Mouse (Mus musculus) midbrain, embryonic 14.5 days (tissue): ENCODE results near the gene Prm3. TPM values are rescaled to one million over a fixed set of nuclear protein-coding genes. Genes with fewer than 3 reads are reported as not detected.

Source experiments
- ATAC-seq: fragments of 200-750 bp; cut with Nextera tagmentation; 2 replicates; pipeline ENCODE4 v1.8.0; 2017; ENCODE audit warnings: moderate number of reproducible peaks, moderate library complexity; ENCODE audit not compliant: low FRiP score, low TSS enrichment
- DNase-seq: peaks from one replicate; pipeline ENCODE4 v3.0.0-alpha.2; 2015
- H3K27ac ChIP-seq: fragments of 300-500 bp; sonication (generic); replicated peaks from 2 replicates; pipeline ENCODE4 v1.5.1; 2014; ENCODE audit warnings: mild to moderate bottlenecking, low read depth, low read length, moderate library complexity
- H3K27me3 ChIP-seq: fragments of 300-500 bp; sonication (generic); 2 replicates; pipeline ENCODE4 v1.6.1; 2014; ENCODE audit warnings: low read length, control low read depth, mixed read lengths; ENCODE audit not compliant: control insufficient read depth, insufficient read depth
- H3K36me3 ChIP-seq: fragments of 300-500 bp; sonication (generic); 2 replicates; pipeline ENCODE4 v1.6.1; 2014; ENCODE audit warnings: low read length, control low read depth; ENCODE audit not compliant: control insufficient read depth, insufficient read depth
- H3K4me1 ChIP-seq: fragments of 300-500 bp; sonication (generic); 2 replicates; pipeline ENCODE4 v1.6.1; 2014; ENCODE audit warnings: mild to moderate bottlenecking, antibody characterized with exemption, low read length, control low read depth; ENCODE audit not compliant: control insufficient read depth, insufficient read depth
- H3K4me2 ChIP-seq: fragments of 300-500 bp; sonication (generic); 2 replicates; pipeline ENCODE4 v1.6.1; 2014; ENCODE audit warnings: mild to moderate bottlenecking, low read length, moderate library complexity
- H3K4me3 ChIP-seq: fragments of 300-500 bp; sonication (generic); replicated peaks from 2 replicates; pipeline ENCODE4 v1.5.1; 2014; ENCODE audit warnings: low read depth, low read length
- H3K9ac ChIP-seq: fragments of 300-500 bp; sonication (generic); replicated peaks from 2 replicates; pipeline ENCODE4 v1.6.1; 2014; ENCODE audit warnings: mild to moderate bottlenecking, low read length, moderate library complexity
- H3K9me3 ChIP-seq: fragments of 300-500 bp; sonication (generic); 2 replicates; pipeline ENCODE4 v1.6.1; 2016; ENCODE audit warnings: low read length, control low read depth, mixed read lengths; ENCODE audit not compliant: control insufficient read depth
- WGBS: fragments of 180-500 bp; shearing (Covaris S2); extraction: QIAGEN DNeasy Blood & Tissue Kit; methylation state at CpG from one replicate; pipeline ENCODE4 v1.1.7; 2014; 5-methylcytosine and 5-hydroxymethylcytosine counted together
- polyA plus RNA-seq: library from polyadenylated mRNA; unstranded; fragments of >200 nt; fragmentation: Nextera tagmentation; extraction: Ambion mirVana; gene quantifications from 2 replicates; pipeline ENCODE4 v1.2.1, GENCODE M21; 2014

The Prm3 gene
- polyA plus RNA-seq, 1 experiment from 2014 or later: not detected

DNA sequence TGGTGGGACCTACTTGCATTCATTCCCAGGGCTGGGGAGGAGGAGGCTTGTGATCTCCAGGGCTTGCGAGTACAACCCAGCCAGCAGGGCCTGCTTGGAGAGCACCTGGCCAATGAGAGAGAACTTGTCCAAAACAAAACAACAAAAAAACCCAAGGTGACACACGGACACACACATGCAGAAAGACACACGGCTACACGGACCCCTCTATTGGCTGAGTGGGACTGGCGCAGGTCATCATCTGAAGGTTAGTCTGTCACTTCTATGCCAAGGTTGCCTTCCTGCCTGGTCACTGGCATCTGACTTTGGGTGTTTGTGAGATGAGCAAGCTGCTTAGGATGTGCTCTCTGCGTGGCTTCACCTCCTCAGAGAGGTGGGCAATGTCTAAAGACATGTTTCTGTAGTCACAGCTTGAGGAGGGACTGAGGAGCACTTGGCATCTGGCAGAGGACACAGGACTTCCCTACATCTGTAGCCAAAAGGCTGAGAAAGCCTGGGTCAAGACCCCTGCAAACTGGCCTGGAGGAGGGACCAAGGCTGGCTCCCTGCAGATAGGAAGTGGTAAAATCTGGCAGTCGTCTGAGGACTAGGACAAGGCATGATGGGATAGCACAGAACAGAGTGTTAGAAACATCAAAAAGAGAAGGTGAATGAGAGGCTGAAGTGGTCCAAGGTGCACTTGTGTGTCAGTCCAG, 37.2 kb upstream of the Prm3 start:
- no peaks in the 10 kb centered on the region for H3K27me3 ChIP-seq
- ATAC-seq: no peak

DNA sequence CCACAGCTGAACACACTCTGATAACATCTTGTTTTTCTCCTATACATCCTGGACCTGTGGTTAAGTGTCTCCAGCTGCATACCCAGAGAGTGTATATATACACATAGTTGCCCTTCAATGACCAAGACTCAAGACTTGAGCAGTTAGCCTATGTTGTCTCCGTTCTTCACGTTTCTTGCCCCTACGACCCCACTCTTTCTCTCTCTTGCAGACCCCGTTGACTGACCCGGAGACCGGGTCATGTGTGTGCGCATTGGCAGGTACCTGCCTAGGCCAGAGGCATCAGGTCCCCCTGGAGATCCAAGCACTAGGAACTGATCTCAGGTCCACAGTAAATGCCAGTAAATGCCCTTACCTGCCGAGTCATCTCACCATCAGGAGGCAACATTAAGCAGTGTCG, 36.6 kb upstream of the Prm3 start:
- 91% methylated on average over 9 of the region's 9 CpGs for WGBS
- DNase-seq: no peak
- no peak for ATAC-seq

More for the DNA sequence above, 37.2 kb upstream of the Prm3 start:
- no peak for DNase-seq
- H3K9ac ChIP-seq: no peak overlapping the region
- no peaks in the 10 kb centered on the region for H3K36me3 ChIP-seq
- H3K4me3 ChIP-seq: no peak overlapping the region
- no peak overlapping the region for H3K4me2 ChIP-seq
- no peaks in the 10 kb centered on the region for H3K4me1 ChIP-seq
- WGBS: 85% methylated on average over 7 of the region's 7 CpGs
- no peak overlapping the region for H3K27ac ChIP-seq
- no peaks in the 10 kb centered on the region for H3K9me3 ChIP-seq

DNA sequence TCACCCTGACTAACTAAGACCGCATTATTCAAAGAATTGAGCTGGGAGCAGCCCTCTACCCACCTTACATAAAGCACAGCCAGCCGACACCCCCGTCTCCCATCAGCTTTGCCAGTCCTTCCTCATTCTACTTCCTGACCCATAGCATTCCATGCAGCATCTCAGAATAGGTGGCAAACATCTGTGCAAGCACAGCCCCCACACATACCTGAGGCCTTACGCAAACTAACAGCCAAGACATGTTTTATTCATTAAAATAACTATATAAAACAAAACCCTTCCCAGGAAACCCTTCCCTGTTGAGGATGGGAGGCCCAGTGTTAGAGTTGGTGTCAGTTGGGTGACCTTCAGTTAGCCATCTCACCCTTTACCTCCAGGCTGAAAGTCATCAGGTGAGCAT, 35.1 kb upstream of the Prm3 start:
- no peak overlapping the region for H3K9ac ChIP-seq
- no peaks in the 10 kb centered on the region for H3K36me3 ChIP-seq
- WGBS: 90% methylated on average over 4 of the region's 4 CpGs
- no peak overlapping the region for H3K4me3 ChIP-seq
- no peaks in the 10 kb centered on the region for H3K4me1 ChIP-seq
- ATAC-seq (no peak), DNase-seq (no peak)
- no peak overlapping the region for H3K27ac ChIP-seq
- H3K9me3 ChIP-seq: no peaks in the 10 kb centered on the region
- no peaks in the 10 kb centered on the region for H3K27me3 ChIP-seq
- no peak overlapping the region for H3K4me2 ChIP-seq

More for the DNA sequence above, 36.6 kb upstream of the Prm3 start:
- H3K36me3 ChIP-seq: no peaks in the 10 kb centered on the region
- no peaks in the 10 kb centered on the region for H3K4me1 ChIP-seq
- no peaks in the 10 kb centered on the region for H3K27me3 ChIP-seq
- no peak overlapping the region for H3K27ac ChIP-seq
- no peaks in the 10 kb centered on the region for H3K9me3 ChIP-seq
- H3K4me2 ChIP-seq: no peak overlapping the region
- H3K9ac ChIP-seq: no peak overlapping the region
- H3K4me3 ChIP-seq: no peak overlapping the region

DNA sequence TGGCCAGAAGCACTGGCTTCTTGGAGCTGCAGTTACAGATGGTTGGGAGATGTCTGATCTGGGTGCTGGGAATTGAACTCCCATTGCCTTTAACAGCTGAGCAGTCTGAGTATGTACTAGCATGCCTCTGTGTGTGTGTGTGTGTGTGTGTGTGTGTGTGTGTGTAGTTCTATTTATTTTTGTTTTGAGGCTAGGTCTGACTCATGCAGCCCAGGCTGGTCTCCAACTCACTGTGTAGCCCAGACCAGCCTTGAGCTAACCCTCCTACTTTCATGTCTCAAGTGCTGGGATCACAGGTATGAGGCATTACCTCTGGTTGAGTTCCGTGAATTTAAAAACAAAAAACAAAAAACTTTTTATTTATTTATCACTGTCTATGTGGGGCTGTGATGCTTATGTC, 33.8 kb upstream of the Prm3 start:
- Histone ChIP-seq H3K4me1 (no peaks in the 10 kb centered on the region), H3K27me3 (no peaks in the 10 kb centered on the region), H3K4me3 (no peak overlapping the region), H3K36me3 (no peaks in the 10 kb centered on the region), H3K4me2 (no peak overlapping the region), H3K27ac (no peak overlapping the region), H3K9me3 (no peaks in the 10 kb centered on the region), H3K9ac (no peak overlapping the region)
- WGBS: 94% methylated on average over 1 of the region's 1 CpGs
- no peak for ATAC-seq
- DNase-seq: no peak

DNA sequence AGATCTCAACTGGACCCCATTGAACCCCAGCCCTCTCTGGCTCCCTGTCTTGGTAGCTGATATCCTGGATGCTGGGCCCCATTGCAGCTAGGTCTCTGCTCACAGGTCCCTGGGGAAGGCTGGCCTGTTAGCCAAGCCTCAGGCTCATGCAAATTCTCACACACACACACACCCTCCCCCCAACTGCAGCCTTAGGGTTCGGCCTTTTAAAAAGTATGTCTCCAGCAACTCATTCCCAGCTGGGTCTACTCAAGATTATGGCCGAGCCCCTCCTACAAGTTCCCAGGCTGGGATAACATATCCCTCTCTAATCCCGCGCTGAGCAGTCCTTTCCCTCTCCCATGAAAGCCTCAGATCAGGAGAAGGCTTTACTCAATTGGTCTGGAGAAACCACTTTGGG, 30.7 kb upstream of the Prm3 start:
- 67% methylated on average over 4 of the region's 4 CpGs for WGBS

DNA sequence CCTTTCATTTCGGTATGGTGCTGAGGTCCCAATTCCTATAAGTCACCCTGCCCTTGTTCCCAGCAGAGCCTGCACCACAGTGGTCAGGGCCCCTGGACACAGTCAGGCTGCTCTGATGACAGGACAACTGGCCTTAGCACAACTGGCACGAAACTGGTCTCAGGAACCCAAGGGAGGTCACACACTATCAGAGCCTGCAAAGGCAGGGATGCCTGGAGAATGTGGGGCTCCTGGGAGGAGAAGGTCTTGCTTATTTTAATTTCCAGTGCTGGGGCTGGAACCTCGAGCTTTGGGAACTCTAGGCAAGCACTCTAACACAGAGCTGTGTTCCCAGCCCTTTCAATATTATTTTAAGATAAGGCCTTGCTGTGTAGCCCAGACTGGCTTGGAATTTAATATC, 29.3 kb upstream of the Prm3 start:
- H3K4me3 ChIP-seq: no peak overlapping the region
- ATAC-seq: no peak
- no peak overlapping the region for H3K27ac ChIP-seq
- no peak overlapping the region for H3K9ac ChIP-seq
- H3K9me3 ChIP-seq: no peaks in the 10 kb centered on the region
- H3K27me3 ChIP-seq: no peaks in the 10 kb centered on the region
- H3K4me1 ChIP-seq: no peaks in the 10 kb centered on the region
- WGBS: 83% methylated on average over 3 of the region's 3 CpGs
- no peak overlapping the region for H3K4me2 ChIP-seq
- no peaks in the 10 kb centered on the region for H3K36me3 ChIP-seq
- DNase-seq: no peak

More for the DNA sequence above, 30.7 kb upstream of the Prm3 start:
- no peak for ATAC-seq
- no peak overlapping the region for H3K27ac ChIP-seq
- H3K27me3 ChIP-seq: no peaks in the 10 kb centered on the region
- H3K9ac ChIP-seq: no peak overlapping the region
- no peak overlapping the region for H3K4me2 ChIP-seq
- no peak for DNase-seq
- H3K36me3 ChIP-seq: no peaks in the 10 kb centered on the region
- H3K4me1 ChIP-seq: no peaks in the 10 kb centered on the region
- no peaks in the 10 kb centered on the region for H3K9me3 ChIP-seq
- H3K4me3 ChIP-seq: no peak overlapping the region

DNA sequence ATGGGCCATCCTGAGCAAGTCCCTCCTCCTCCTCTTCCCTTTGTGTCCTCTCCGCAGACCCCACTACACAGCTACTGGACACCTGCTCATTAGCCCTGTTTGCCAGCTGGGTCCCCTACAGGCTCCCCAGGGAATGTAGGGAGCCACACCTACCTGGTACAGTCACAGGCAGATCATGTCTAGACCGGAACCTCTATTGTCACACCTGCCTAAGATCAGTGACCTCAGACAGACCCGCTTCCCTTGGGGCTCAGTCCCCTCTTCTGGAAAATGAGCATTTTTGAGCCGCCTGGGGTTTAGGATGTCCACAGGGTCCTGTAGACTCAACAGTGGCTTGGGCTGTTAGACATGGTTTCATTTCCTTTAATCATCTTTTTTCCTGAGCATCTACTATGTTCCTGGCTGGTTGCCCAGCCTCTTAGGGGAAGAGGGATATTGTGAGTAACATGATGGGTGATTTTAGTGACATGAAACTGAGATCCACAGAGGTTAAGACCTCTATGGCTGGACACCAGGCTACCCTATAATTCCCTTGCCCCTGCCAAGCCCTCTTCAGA, 27.9 kb upstream of the Prm3 start:
- no peak for DNase-seq
- Histone ChIP-seq H3K4me2 (no peak overlapping the region), H3K27me3 (no peaks in the 10 kb centered on the region), H3K4me1 (no peaks in the 10 kb centered on the region), H3K36me3 (no peaks in the 10 kb centered on the region), H3K4me3 (no peak overlapping the region), H3K9ac (no peak overlapping the region), H3K9me3 (no peaks in the 10 kb centered on the region), H3K27ac (no peak overlapping the region)
- WGBS: 74% methylated on average over 4 of the region's 4 CpGs
- ATAC-seq: no peak

DNA sequence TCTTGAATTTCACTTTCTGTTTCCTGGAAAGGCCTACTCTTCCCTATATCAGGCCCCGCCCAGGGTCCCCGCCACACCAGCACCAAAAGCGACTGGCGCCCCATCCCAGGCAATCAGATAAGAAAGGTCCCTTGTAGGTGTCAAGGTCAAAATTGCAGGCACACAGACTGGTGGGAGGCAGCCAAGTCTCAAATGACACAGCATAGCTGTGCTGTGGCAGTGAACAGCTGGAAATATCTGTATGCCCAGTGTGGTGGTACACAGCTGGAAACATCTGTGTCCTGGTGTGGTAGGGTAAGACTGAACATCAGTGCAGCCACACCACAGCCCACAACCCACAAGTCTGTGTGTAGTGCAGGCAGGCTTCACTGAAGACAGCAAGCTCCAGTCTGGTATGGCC, 24.1 kb upstream of the Prm3 start:
- Histone ChIP-seq H3K9ac (no peak overlapping the region), H3K4me2 (no peak overlapping the region), H3K4me1 (no peaks in the 10 kb centered on the region), H3K36me3 (no peaks in the 10 kb centered on the region), H3K27ac (no peak overlapping the region), H3K27me3 (no peaks in the 10 kb centered on the region), H3K4me3 (no peak overlapping the region), H3K9me3 (no peaks in the 10 kb centered on the region)
- WGBS: 95% methylated on average over 4 of the region's 4 CpGs
- no peak for DNase-seq
- no peak for ATAC-seq

DNA sequence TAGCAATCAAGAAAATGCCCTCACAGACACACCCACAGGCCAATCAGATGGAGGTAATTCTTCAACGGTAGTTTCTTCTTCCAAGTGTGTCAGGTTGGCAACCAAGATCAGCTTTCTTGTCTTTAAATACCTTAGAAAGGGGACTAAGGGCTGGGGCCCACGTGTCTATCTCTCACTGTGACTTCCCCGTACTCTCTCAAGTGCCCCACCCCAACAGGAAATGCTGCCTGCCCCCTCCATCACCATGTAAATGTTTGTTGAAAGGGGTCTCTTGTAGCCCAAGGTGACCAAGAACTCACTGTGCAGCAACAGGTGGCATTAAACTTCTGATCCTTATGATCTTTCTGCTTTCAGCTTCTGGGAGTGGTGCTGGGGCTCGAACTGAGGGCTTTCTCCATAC, 23.0 kb upstream of the Prm3 start:
- Histone ChIP-seq H3K36me3 (no peaks in the 10 kb centered on the region), H3K4me2 (no peak overlapping the region), H3K9me3 (no peaks in the 10 kb centered on the region), H3K9ac (no peak overlapping the region), H3K4me1 (no peaks in the 10 kb centered on the region), H3K27me3 (no peaks in the 10 kb centered on the region), H3K27ac (no peak overlapping the region), H3K4me3 (no peak overlapping the region)
- 83% methylated on average over 4 of the region's 4 CpGs for WGBS
- ATAC-seq (no peak), DNase-seq (no peak)
